Mouse (Mus musculus) liver, embryonic 11.5 days (tissue): ENCODE data around the gene Trim58. TPM values are rescaled to one million over a fixed set of nuclear protein-coding genes. Genes with fewer than 3 reads are reported as not detected.

Experiments
- ATAC-seq: fragments of 200-750 bp; cut with Nextera tagmentation; replicated peaks from 2 replicates; pipeline ENCODE4 v1.8.0; 2017; ENCODE audit warnings: moderate number of reproducible peaks, mild to moderate bottlenecking, moderate TSS enrichment, moderate library complexity; ENCODE audit not compliant: low FRiP score
- DNase-seq: peaks from one replicate; pipeline ENCODE4 v3.0.0-alpha.2; 2017; ENCODE audit warnings: low spot score
- H3K27ac ChIP-seq: fragments of 300-500 bp; sonication (generic); 2 replicates; pipeline ENCODE4 v1.5.1; 2014; ENCODE audit warnings: mild to moderate bottlenecking, low read depth, low read length, control low read depth
- H3K27me3 ChIP-seq: fragments of 300-500 bp; sonication (generic); replicated peaks from 2 replicates; pipeline ENCODE4 v1.6.1; 2014; ENCODE audit warnings: low read length, mixed read lengths; ENCODE audit not compliant: control insufficient read depth, insufficient read depth
- H3K36me3 ChIP-seq: fragments of 300-500 bp; sonication (generic); 2 replicates; pipeline ENCODE4 v1.6.1; 2014; ENCODE audit warnings: mild to moderate bottlenecking, low read length, moderate library complexity, mixed read lengths; ENCODE audit not compliant: control insufficient read depth, insufficient read depth
- H3K4me1 ChIP-seq: fragments of 300-500 bp; sonication (generic); replicated peaks from 2 replicates; pipeline ENCODE4 v1.6.1; 2014; ENCODE audit warnings: low read length, mixed read lengths; ENCODE audit not compliant: control insufficient read depth, insufficient read depth
- H3K4me2 ChIP-seq: fragments of 300-500 bp; sonication (generic); 2 replicates; pipeline ENCODE4 v1.6.1; 2014; ENCODE audit warnings: mild to moderate bottlenecking, control low read depth, moderate library complexity
- H3K4me3 ChIP-seq: fragments of 300-500 bp; sonication (generic); 2 replicates; pipeline ENCODE4 v1.5.1; 2014; ENCODE audit warnings: low read depth, low read length, control low read depth
- H3K9ac ChIP-seq: fragments of 300-500 bp; sonication (generic); 2 replicates; pipeline ENCODE4 v1.6.1; 2014; ENCODE audit warnings: low read depth, low read length, control low read depth
- H3K9me3 ChIP-seq: fragments of 300-500 bp; sonication (generic); 2 replicates; pipeline ENCODE4 v1.6.1; 2016; ENCODE audit warnings: low read length, inconsistent platforms, mixed read lengths; ENCODE audit not compliant: control insufficient read depth
- WGBS: fragments of 180-500 bp; shearing (Covaris S2); extraction: QIAGEN DNeasy Blood & Tissue Kit; methylation state at CpG from one replicate; pipeline ENCODE4 v1.1.7; 2014; 5-methylcytosine and 5-hydroxymethylcytosine counted together
- polyA plus RNA-seq: library from polyadenylated mRNA; unstranded; fragments of >200 nt; fragmentation: Nextera tagmentation; extraction: Ambion mirVana; gene quantifications from 2 replicates; pipeline ENCODE4 v1.2.1, GENCODE M21; 2014

Gene Trim58
- polyA plus RNA-seq, 1 experiment from 2014 or later = 5.6 TPM

- Histone ChIP-seq H3K36me3 (no peaks in the 10 kb centered on the region), H3K9ac (no peak overlapping the region), H3K4me1 (no peaks in the 10 kb centered on the region), H3K27ac (no peak overlapping the region), H3K4me3 (no peak overlapping the region), H3K4me2 (no peak overlapping the region), H3K9me3 (no peaks in the 10 kb centered on the region), H3K27me3 (no peaks in the 10 kb centered on the region)
- no peak for ATAC-seq
- no peak for DNase-seq
- 76% methylated on average over 6 of the region's 6 CpGs for WGBS
Measured at GRCm38 (mm10) chr11:58607030-58607429, 33.2 kb upstream of the Trim58 start.

- H3K9me3 ChIP-seq = no peaks in the 10 kb centered on the region
- DNase-seq (no peak), ATAC-seq (no peak)
- H3K4me1 ChIP-seq = no peaks in the 10 kb centered on the region
- H3K36me3 ChIP-seq = no peaks in the 10 kb centered on the region
- H3K27ac ChIP-seq = no peak overlapping the region
- no peak overlapping the region for H3K9ac ChIP-seq
- H3K4me3 ChIP-seq = no peak overlapping the region
- 67% methylated on average over 3 of the region's 3 CpGs for WGBS
- H3K4me2 ChIP-seq = no peak overlapping the region
- H3K27me3 ChIP-seq = no peaks in the 10 kb centered on the region
Measured at GRCm38 (mm10) chr11:58613359-58613758, 26.9 kb upstream of the Trim58 start.

DNA sequence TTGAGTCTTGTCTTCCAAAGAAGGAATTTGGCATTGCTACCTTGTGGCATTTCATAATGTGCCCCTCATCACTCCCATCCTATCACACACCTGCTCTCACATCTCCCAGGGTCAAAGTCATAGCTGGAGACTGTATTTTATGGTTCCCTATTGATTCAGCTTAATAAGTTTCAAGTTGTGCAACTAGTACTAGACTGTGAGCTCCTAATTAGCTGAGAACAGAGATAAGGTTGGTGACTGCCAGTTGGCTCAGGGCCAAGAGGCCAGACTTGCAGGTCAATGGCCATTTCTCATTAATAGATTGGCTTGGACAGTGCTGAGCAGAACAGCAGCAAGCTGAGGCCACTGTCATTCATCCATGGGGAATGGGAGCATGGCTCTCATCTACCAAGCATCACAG, 25.7 kb upstream of the Trim58 start:
- no peaks in the 10 kb centered on the region for H3K36me3 ChIP-seq
- no peak overlapping the region for H3K27ac ChIP-seq
- no peak for ATAC-seq
- no peaks in the 10 kb centered on the region for H3K27me3 ChIP-seq
- H3K9ac ChIP-seq = no peak overlapping the region
- no peaks in the 10 kb centered on the region for H3K9me3 ChIP-seq
- H3K4me3 ChIP-seq = no peak overlapping the region
- no peaks in the 10 kb centered on the region for H3K4me1 ChIP-seq
- H3K4me2 ChIP-seq = no peak overlapping the region
- DNase-seq = no peak

DNA sequence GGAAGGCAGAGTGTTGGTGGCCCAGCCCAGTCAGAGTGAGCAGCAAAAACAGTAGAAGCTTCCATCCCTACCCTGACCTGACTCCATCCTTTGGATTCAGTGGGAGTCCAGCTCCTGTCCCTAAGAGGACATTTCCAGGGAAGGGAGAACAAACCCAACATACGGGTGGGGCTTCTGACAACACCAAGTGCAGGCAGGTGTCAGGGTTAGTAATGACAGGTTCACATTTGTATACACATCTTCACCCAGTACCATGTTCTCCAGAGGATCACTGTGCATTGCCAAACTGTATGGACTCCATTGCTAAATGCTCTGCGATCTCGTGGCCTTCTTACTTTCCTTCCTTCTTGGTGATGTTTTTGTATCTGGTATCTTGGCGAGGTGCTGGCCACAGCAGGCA, 24.3 kb upstream of the Trim58 start, which contains the start of gene 2210407C18Rik:
Gene 2210407C18Rik (minus strand): TSS at position 101 of the 400 bp plus-strand sequence.
- Histone ChIP-seq H3K27ac (no peak within 1 kb of the TSS), H3K4me2 (no peak within 1 kb of the TSS), H3K4me1 (no peaks in the 10 kb centered on the region), H3K27me3 (no peaks in the 10 kb centered on the region), H3K4me3 (no peak within 1 kb of the TSS), H3K9ac (no peak within 1 kb of the TSS), H3K9me3 (no peaks in the 10 kb centered on the region), H3K36me3 (no peaks in the 10 kb centered on the region)
- DNase-seq (no peak), ATAC-seq (no peak)
- 83% methylated on average over 4 of the region's 4 CpGs for whole genome bisulfite sequencing

GRCm38 (mm10) chr11:58618369-58618768, 21.9 kb upstream of the Trim58 start:
- Histone ChIP-seq H3K4me2 (no peak overlapping the region), H3K4me3 (no peak overlapping the region), H3K36me3 (no peaks in the 10 kb centered on the region), H3K27ac (no peak overlapping the region), H3K9ac (no peak overlapping the region), H3K27me3 (no peaks in the 10 kb centered on the region), H3K9me3 (no peaks in the 10 kb centered on the region), H3K4me1 (no peaks in the 10 kb centered on the region)
- ATAC-seq (no peak), DNase-seq (no peak)
- WGBS = 54% methylated on average over 3 of the region's 3 CpGs

GRCm38 (mm10) chr11:58618793-58619192, 21.5 kb upstream of the Trim58 start:
- no peaks in the 10 kb centered on the region for H3K4me1 ChIP-seq
- H3K27ac ChIP-seq = no peak overlapping the region
- no peaks in the 10 kb centered on the region for H3K9me3 ChIP-seq
- H3K9ac ChIP-seq = no peak overlapping the region
- no peaks in the 10 kb centered on the region for H3K36me3 ChIP-seq
- no peak overlapping the region for H3K4me3 ChIP-seq
- ATAC-seq = no peak
- DNase-seq = no peak
- H3K4me2 ChIP-seq = no peak overlapping the region
- whole genome bisulfite sequencing = 75% methylated on average over 6 of the region's 6 CpGs
- no peaks in the 10 kb centered on the region for H3K27me3 ChIP-seq

GRCm38 (mm10) chr11:58626146-58626545, 14.1 kb upstream of the Trim58 start:
- Histone ChIP-seq H3K9ac (no peak overlapping the region), H3K4me3 (no peak overlapping the region)
- 61% methylated on average over 4 of the region's 4 CpGs for WGBS

GRCm38 (mm10) chr11:58630401-58630800, 9.9 kb upstream of the Trim58 start, which contains the start of gene Olfr323:
Gene Olfr323 (minus strand): TSS chr11:58630501.
- Histone ChIP-seq H3K4me2 (no peak within 1 kb of the TSS), H3K9me3 (no peaks in the 10 kb centered on the region), H3K9ac (no peak within 1 kb of the TSS), H3K27ac (no peak within 1 kb of the TSS), H3K36me3 (no peaks in the 10 kb centered on the region), H3K4me3 (no peak within 1 kb of the TSS), H3K4me1 (no peaks in the 10 kb centered on the region), H3K27me3 (no peaks in the 10 kb centered on the region)
- 68% methylated on average over 5 of the region's 5 CpGs for WGBS
- ATAC-seq (no peak), DNase-seq (no peak)

More at GRCm38 (mm10) chr11:58626146-58626545, 14.1 kb upstream of the Trim58 start:
- H3K9me3 ChIP-seq = no peaks in the 10 kb centered on the region
- H3K27me3 ChIP-seq = no peaks in the 10 kb centered on the region
- DNase-seq = no peak
- H3K4me1 ChIP-seq = no peaks in the 10 kb centered on the region
- H3K27ac ChIP-seq = no peak overlapping the region
- ATAC-seq = no peak
- H3K4me2 ChIP-seq = no peak overlapping the region
- H3K36me3 ChIP-seq = no peaks in the 10 kb centered on the region

- H3K4me3 ChIP-seq = no peak overlapping the region
- no peak for ATAC-seq
- no peak overlapping the region for H3K9ac ChIP-seq
- no peaks in the 10 kb centered on the region for H3K4me1 ChIP-seq
- no peak overlapping the region for H3K4me2 ChIP-seq
- no peaks in the 10 kb centered on the region for H3K9me3 ChIP-seq
- H3K27me3 ChIP-seq = no peaks in the 10 kb centered on the region; the same call in 1 of the 2 replicates
- no peaks in the 10 kb centered on the region for H3K36me3 ChIP-seq
- WGBS = 62% methylated on average over 4 of the region's 4 CpGs
- no peak overlapping the region for H3K27ac ChIP-seq
- no peak for DNase-seq
Measured at GRCm38 (mm10) chr11:58634878-58635277, 5.4 kb upstream of the Trim58 start.
